Mouse (Mus musculus) heart, embryonic 11.5 days (tissue): ENCODE results near the gene Ppp1r2. TPM values are rescaled to one million over a fixed set of nuclear protein-coding genes. Genes with fewer than 3 reads are reported as not detected.

Source experiments
- ATAC-seq: fragments of 200-750 bp; cut with Nextera tagmentation; replicated peaks from 2 replicates; pipeline ENCODE4 v1.8.0; 2017; ENCODE audit warnings: moderate library complexity; ENCODE audit not compliant: insufficient number of reproducible peaks, low FRiP score, low TSS enrichment
- H3K27ac ChIP-seq: fragments of 300-500 bp; sonication (generic); 2 replicates; pipeline ENCODE4 v1.5.1; 2014; ENCODE audit warnings: mild to moderate bottlenecking, low read depth, low read length
- H3K27me3 ChIP-seq: fragments of 300-500 bp; sonication (generic); 2 replicates; pipeline ENCODE4 v1.6.1; 2014; ENCODE audit warnings: mild to moderate bottlenecking, low read length, mixed read lengths; ENCODE audit not compliant: control insufficient read depth, insufficient read depth
- H3K36me3 ChIP-seq: fragments of 300-500 bp; sonication (generic); 2 replicates; pipeline ENCODE4 v1.6.1; 2014; ENCODE audit warnings: mild to moderate bottlenecking, low read length, moderate library complexity, mixed read lengths; ENCODE audit not compliant: control insufficient read depth, insufficient read depth
- H3K4me1 ChIP-seq: fragments of 300-500 bp; sonication (generic); 2 replicates; pipeline ENCODE4 v1.6.1; 2014; ENCODE audit warnings: low read length; ENCODE audit not compliant: control insufficient read depth, insufficient read depth
- H3K4me2 ChIP-seq: fragments of 300-500 bp; sonication (generic); 2 replicates; pipeline ENCODE4 v1.6.1; 2014; ENCODE audit warnings: mild to moderate bottlenecking, moderate library complexity
- H3K4me3 ChIP-seq: fragments of 300-500 bp; sonication (generic); 2 replicates; pipeline ENCODE4 v1.5.1; 2014; ENCODE audit warnings: low read depth, low read length
- H3K9ac ChIP-seq: fragments of 300-500 bp; sonication (generic); 2 replicates; pipeline ENCODE4 v1.6.1; 2014; ENCODE audit warnings: mild to moderate bottlenecking, low read depth, low read length, moderate library complexity
- H3K9me3 ChIP-seq: fragments of 300-500 bp; sonication (generic); replicated peaks from 2 replicates; pipeline ENCODE4 v1.6.1; 2016; ENCODE audit warnings: low read length; ENCODE audit not compliant: control insufficient read depth
- WGBS: fragments of 180-500 bp; shearing (Covaris S2); extraction: QIAGEN DNeasy Blood & Tissue Kit; methylation state at CpG from one replicate; pipeline ENCODE4 v1.1.7; 2014; ENCODE audit not compliant: insufficient replicate concordance; 5-methylcytosine and 5-hydroxymethylcytosine counted together
- polyA plus RNA-seq: library from polyadenylated mRNA; unstranded; fragments of >200 nt; fragmentation: Nextera tagmentation; extraction: Ambion mirVana; gene quantifications from 2 replicates; pipeline ENCODE4 v1.2.1, GENCODE M21; 2014

Gene Ppp1r2
- polyA plus RNA-seq, 1 experiment from 2014 or later = 90.8 TPM

GRCm38 (mm10) chr16:31213463-31213862, 61.6 kb downstream of the Ppp1r2 start:
- Histone ChIP-seq H3K27me3 (no peaks in the 10 kb centered on the region), H3K36me3 (no peaks in the 10 kb centered on the region), H3K9me3 (no peaks in the 10 kb centered on the region), H3K9ac (no peak overlapping the region), H3K4me2 (no peak overlapping the region), H3K4me3 (no peak overlapping the region), H3K27ac (no peak overlapping the region), H3K4me1 (peaks cover 7% of the 10 kb centered on the region; the same call in 1 of the 2 replicates)
- ATAC-seq = no peak
- WGBS = 82% methylated on average over 6 of the region's 6 CpGs

DNA sequence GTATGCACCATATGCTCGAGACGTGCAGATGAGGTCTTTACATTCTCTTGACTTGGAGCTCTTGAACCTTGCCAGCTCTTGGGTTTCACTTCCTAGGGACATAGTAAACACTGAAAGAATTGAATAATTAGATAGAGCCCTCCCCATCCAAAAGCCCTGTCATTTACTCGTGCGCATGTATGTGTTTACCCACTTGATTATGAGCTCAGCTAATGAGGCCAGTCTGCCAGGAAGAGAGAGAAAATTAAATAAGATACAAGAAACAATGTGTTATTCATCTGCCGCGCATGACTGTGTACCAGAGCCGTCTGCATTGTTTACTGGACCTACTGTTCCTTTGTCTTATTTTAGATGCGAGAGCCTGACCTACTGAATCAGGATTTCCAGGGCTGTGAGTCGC, 63.6 kb downstream of the Ppp1r2 start:
- ATAC-seq = no peak
- Histone ChIP-seq H3K4me1 (peaks cover 7% of the 10 kb centered on the region; the same call in 1 of the 2 replicates), H3K9ac (no peak overlapping the region), H3K27ac (no peak overlapping the region), H3K4me3 (no peak overlapping the region), H3K27me3 (no peaks in the 10 kb centered on the region), H3K9me3 (no peaks in the 10 kb centered on the region), H3K36me3 (no peaks in the 10 kb centered on the region), H3K4me2 (no peak overlapping the region)
- WGBS = 71% methylated on average over 9 of the region's 9 CpGs

DNA sequence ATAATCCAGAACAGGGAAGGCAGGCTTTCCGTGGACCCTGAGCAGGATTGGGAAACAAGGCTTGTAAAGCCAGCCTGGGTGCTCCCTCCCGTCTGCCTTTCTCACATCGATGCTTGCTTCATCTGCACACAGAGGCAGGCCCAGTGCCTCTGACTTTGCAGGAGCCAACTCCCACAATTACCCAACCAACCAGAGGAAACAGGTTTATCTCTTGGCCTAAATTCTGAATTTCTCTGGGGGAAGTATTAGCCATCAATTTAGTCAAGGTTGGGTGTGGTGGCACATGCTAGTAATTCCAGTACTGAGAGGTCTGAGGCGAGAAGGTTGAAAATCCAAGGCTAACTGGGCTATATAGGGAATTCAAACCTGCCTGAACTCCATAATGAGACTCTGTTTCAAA, 64.6 kb downstream of the Ppp1r2 start:
- Histone ChIP-seq H3K4me1 (peaks cover 7% of the 10 kb centered on the region; the same call in 1 of the 2 replicates), H3K9me3 (no peaks in the 10 kb centered on the region), H3K27ac (no peak overlapping the region), H3K4me3 (no peak overlapping the region), H3K36me3 (no peaks in the 10 kb centered on the region), H3K4me2 (no peak overlapping the region), H3K27me3 (no peaks in the 10 kb centered on the region), H3K9ac (no peak overlapping the region)
- 47% methylated on average over 4 of the region's 4 CpGs for WGBS
- no peak for ATAC-seq

- no peak overlapping the region for H3K4me3 ChIP-seq
Measured at GRCm38 (mm10) chr16:31209911-31210310, 65.2 kb downstream of the Ppp1r2 start.

GRCm38 (mm10) chr16:31205726-31206125, 69.4 kb downstream of the Ppp1r2 start:
- H3K27ac ChIP-seq = no peak overlapping the region
- peaks cover 7% of the 10 kb centered on the region; the same call in 1 of the 2 replicates for H3K4me1 ChIP-seq
- H3K9ac ChIP-seq = no peak overlapping the region
- H3K36me3 ChIP-seq = no peaks in the 10 kb centered on the region
- H3K9me3 ChIP-seq = no peaks in the 10 kb centered on the region
- ATAC-seq = no peak
- H3K4me3 ChIP-seq = no peak overlapping the region
- H3K4me2 ChIP-seq = no peak overlapping the region
- 82% methylated on average over 5 of the region's 7 CpGs for WGBS
- H3K27me3 ChIP-seq = no peaks in the 10 kb centered on the region

More at GRCm38 (mm10) chr16:31209911-31210310, 65.2 kb downstream of the Ppp1r2 start:
- H3K27me3 ChIP-seq = no peaks in the 10 kb centered on the region
- H3K36me3 ChIP-seq = no peaks in the 10 kb centered on the region
- H3K27ac ChIP-seq = no peak overlapping the region
- H3K4me1 ChIP-seq = peaks cover 7% of the 10 kb centered on the region; the same call in 1 of the 2 replicates
- ATAC-seq = no peak
- WGBS = 48% methylated on average over 5 of the region's 5 CpGs
- H3K9ac ChIP-seq = no peak overlapping the region
- H3K4me2 ChIP-seq = no peak overlapping the region
- no peaks in the 10 kb centered on the region for H3K9me3 ChIP-seq

DNA sequence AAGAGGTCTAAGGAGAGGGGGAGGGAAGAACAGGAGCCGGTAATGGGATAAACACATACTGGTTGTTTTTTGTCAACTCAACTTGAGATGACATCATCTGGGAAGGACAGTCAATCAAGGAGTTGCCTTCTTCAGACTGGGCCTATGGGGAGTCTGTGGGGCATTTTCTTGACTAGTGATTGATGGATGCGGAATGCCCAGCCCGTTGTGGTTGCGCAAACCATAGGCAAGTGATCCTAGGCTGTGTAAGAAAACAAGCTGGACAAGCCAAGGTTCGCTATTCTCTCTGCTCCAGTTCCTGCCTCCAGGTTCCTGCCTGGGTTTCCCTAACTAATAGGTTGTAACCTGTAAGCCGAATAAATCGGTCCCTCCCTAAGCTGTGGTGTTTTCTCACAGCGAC, 69.9 kb downstream of the Ppp1r2 start:
- ATAC-seq = no peak
- H3K4me3 ChIP-seq = no peak overlapping the region
- H3K4me1 ChIP-seq = peaks cover 7% of the 10 kb centered on the region; the same call in 1 of the 2 replicates
- no peaks in the 10 kb centered on the region for H3K36me3 ChIP-seq
- no peak overlapping the region for H3K4me2 ChIP-seq
- H3K27ac ChIP-seq = no peak overlapping the region
- no peaks in the 10 kb centered on the region for H3K9me3 ChIP-seq
- WGBS = 84% methylated on average over 8 of the region's 8 CpGs
- H3K9ac ChIP-seq = no peak overlapping the region
- no peaks in the 10 kb centered on the region for H3K27me3 ChIP-seq

DNA sequence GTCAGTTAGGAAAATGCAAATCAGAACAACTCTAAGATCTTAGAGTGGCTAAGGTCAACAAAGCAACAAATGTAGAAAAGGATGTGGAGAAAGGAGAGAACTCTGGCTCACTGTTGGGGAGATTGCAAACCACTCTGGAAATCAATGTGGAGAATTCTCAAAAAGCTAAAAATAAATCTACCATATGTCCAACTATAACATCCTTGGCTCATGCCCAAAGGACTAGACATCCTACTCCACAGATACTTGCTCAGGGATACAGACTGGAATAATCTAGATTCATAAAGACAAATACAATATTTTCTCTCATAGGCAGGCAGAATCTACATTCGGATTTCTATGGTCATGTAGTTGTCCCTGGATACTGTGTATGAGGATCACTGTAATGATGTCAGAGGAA, 70.9 kb downstream of the Ppp1r2 start:
- H3K27me3 ChIP-seq = no peaks in the 10 kb centered on the region
- H3K36me3 ChIP-seq = no peaks in the 10 kb centered on the region
- H3K4me3 ChIP-seq = no peak overlapping the region
- WGBS = 55% methylated on average over 1 of the region's 1 CpGs
- no peak overlapping the region for H3K9ac ChIP-seq
- no peaks in the 10 kb centered on the region for H3K9me3 ChIP-seq
- H3K27ac ChIP-seq = no peak overlapping the region
- no peak for ATAC-seq
- H3K4me1 ChIP-seq = peaks cover 7% of the 10 kb centered on the region; the same call in 1 of the 2 replicates
- no peak overlapping the region for H3K4me2 ChIP-seq

DNA sequence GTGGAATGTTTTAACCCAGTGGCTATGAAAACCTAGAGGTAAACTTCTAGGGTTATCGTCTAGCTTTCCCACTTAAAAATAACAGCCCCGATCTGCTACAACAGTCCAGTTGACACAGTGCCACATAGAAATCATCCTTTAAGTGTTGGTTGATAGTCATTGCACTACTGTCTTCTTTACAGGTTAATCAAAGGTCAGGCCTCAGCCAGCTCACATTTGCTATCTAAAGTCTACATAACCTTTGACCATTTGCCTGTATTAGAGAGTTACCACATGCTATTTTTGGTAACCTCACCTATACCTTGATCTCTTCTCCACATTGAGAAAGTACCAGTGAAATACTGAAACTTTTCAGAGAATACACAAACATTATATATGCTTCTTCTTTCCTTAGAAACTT, 73.4 kb downstream of the Ppp1r2 start:
- WGBS = 75% methylated on average over 2 of the region's 2 CpGs
- no peak for ATAC-seq
- Histone ChIP-seq H3K9me3 (no peaks in the 10 kb centered on the region), H3K27me3 (no peaks in the 10 kb centered on the region), H3K4me1 (peaks cover 5% of the 10 kb centered on the region; the same call in 1 of the 2 replicates), H3K9ac (peak overlapping the region; percentile 52; the same call in 1 of the 2 replicates), H3K4me2 (peak overlapping the region; percentile 91), H3K27ac (peak overlapping the region; percentile 15; the same call in 1 of the 2 replicates), H3K4me3 (peak overlapping the region; percentile 96), H3K36me3 (no peaks in the 10 kb centered on the region)
